Mouse (Mus musculus) myocyte (in vitro differentiated cells): ENCODE data around the gene B230307C23Rik. TPM values are rescaled to one million over a fixed set of nuclear protein-coding genes. Genes with fewer than 3 reads are reported as not detected.

Experiments
- H3K27me3 ChIP-seq: one replicate; pipeline ENCODE4 v1.6.1; 2011; ENCODE audit not compliant: control insufficient read depth, insufficient read depth, insufficient read length
- H3K36me3 ChIP-seq: one replicate; pipeline ENCODE4 v1.6.1; 2011; ENCODE audit not compliant: control insufficient read depth, insufficient read depth
- H3K4me2 ChIP-seq: one replicate; pipeline ENCODE4 v1.6.1; 2011; ENCODE audit warnings: low read depth, control low read depth
- H3K4me3 ChIP-seq: one replicate; pipeline ENCODE4 v1.5.1; 2011; ENCODE audit warnings: mild to moderate bottlenecking, control low read depth, moderate library complexity
- H3K79me2 ChIP-seq: one replicate; pipeline ENCODE4 v1.6.1; 2011; ENCODE audit not compliant: control insufficient read depth, insufficient read depth
- H3ac ChIP-seq: one replicate; pipeline ENCODE4 v1.6.1; 2011; ENCODE audit not compliant: control insufficient read depth, insufficient read length
- CEBPB ChIP-seq: IDR thresholded peaks from 2 replicates; pipeline ENCODE4 v1.6.1; 2011; ENCODE audit warnings: mild to moderate bottlenecking, moderate library complexity; ENCODE audit not compliant: poor library complexity, insufficient read depth, severe bottlenecking
- E2F4 ChIP-seq: IDR thresholded peaks from one replicate; pipeline ENCODE4 v1.6.1; 2011; ENCODE audit warnings: mild to moderate bottlenecking, control low read depth, moderate library complexity; ENCODE audit not compliant: insufficient read depth
- MAX ChIP-seq: IDR thresholded peaks from one replicate; pipeline ENCODE4 v1.6.1; 2011; ENCODE audit warnings: low read depth, mild to moderate bottlenecking, control low read depth
- MYOD1 ChIP-seq, 3 experiments: IDR thresholded peaks; one replicate each; pipeline ENCODE4 v1.6.1; 2011; ENCODE audit warnings: control low read depth in 2 of 3, low read depth in 2 of 3, mild to moderate bottlenecking in 2 of 3, moderate library complexity in 1 of 3; ENCODE audit not compliant: insufficient read length in 2 of 3, control insufficient read depth in 1 of 3
- MYOG ChIP-seq, 3 experiments: IDR thresholded peaks; one replicate each; pipeline ENCODE4 v1.6.1; 2011; ENCODE audit warnings: control low read depth in 2 of 3, low read depth in 2 of 3, mild to moderate bottlenecking in 2 of 3; ENCODE audit not compliant: insufficient read length in 2 of 3, control insufficient read depth in 1 of 3, insufficient read depth in 1 of 3
- POLR2A ChIP-seq: IDR thresholded peaks from one replicate; pipeline ENCODE4 v1.6.1; 2011; ENCODE audit warnings: low read depth, mild to moderate bottlenecking, control low read depth, moderate library complexity; ENCODE audit not compliant: insufficient read length
- POLR2AphosphoS2 ChIP-seq: IDR thresholded peaks from one replicate; pipeline ENCODE4 v1.6.1; 2011; ENCODE audit warnings: low read depth, control low read depth; ENCODE audit not compliant: insufficient read length
- REST ChIP-seq: IDR thresholded peaks from one replicate; pipeline ENCODE4 v1.6.1; 2011; ENCODE audit warnings: mild to moderate bottlenecking, control low read depth, moderate library complexity; ENCODE audit not compliant: insufficient read depth, insufficient read length
- SRF ChIP-seq: IDR thresholded peaks from one replicate; pipeline ENCODE4 v1.6.1; 2011; ENCODE audit warnings: low read depth; ENCODE audit not compliant: control insufficient read depth, insufficient read length
- TCF12 ChIP-seq: IDR thresholded peaks from one replicate; pipeline ENCODE4 v1.6.1; 2011; ENCODE audit warnings: mild to moderate bottlenecking, control low read depth; ENCODE audit not compliant: poor library complexity, insufficient read depth, severe bottlenecking
- TCF3 ChIP-seq: IDR thresholded peaks from one replicate; pipeline ENCODE4 v1.6.1; 2011; ENCODE audit warnings: low read depth, control low read depth; ENCODE audit not compliant: insufficient read length
- USF1 ChIP-seq: IDR thresholded peaks from one replicate; pipeline ENCODE4 v1.6.1; 2011; ENCODE audit warnings: low read depth, mild to moderate bottlenecking, control low read depth, moderate library complexity
- polyA plus RNA-seq: library from polyadenylated mRNA; unstranded; fragments of >200 nt; fragmentation: generic; extraction: Trizol; gene quantifications from one replicate; pipeline ENCODE4 v1.2.1, GENCODE M21; 2012; ENCODE audit warnings: missing spikeins

B230307C23Rik gene
- polyA plus RNA-seq, 1 experiment = 3.0 TPM

DNA sequence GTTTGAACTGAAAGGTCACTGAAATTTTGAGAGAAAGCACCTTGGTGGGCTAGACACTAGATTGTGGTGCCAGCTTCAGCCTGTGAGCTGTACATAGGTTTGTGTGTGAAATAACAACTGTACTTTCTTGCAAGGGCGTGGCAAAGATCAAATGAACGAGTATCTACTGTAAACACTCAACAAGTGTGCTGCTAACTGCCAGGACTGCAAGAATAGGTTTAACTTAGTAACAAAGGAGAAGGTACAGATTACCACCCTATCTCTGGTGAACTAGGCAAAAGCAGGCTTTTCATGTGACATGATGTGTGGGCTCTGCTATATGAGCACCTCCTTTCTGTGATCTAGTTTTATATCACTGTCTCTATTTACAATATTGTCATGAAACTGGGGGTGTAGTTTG is 43.8 kb upstream of the B230307C23Rik start:
- Histone ChIP-seq H3ac (no peak overlapping the region), H3K4me3 (no peak overlapping the region), H3K79me2 (peaks cover 26% of the 10 kb centered on the region), H3K4me2 (no peak overlapping the region), H3K27me3 (no peaks in the 10 kb centered on the region), H3K36me3 (peaks cover 44% of the 10 kb centered on the region)
- no peak for TF ChIP-seq SRF
- TF ChIP-seq MAX = no peak
- no peak for TF ChIP-seq TCF3
- no peak for TF ChIP-seq REST
- no peak for TF ChIP-seq POLR2AphosphoS2
- TF ChIP-seq CEBPB = no peak
- TF ChIP-seq TCF12 = no peak
- no peak for TF ChIP-seq POLR2A
- no peak for TF ChIP-seq USF1
- TF ChIP-seq E2F4 = no peak
- TF ChIP-seq MYOD1 (IDR thresholded peaks at IDR 0.05; ENCODE audit: control insufficient read depth in 1 of 3, insufficient read length in 2 of 3, low read depth in 2 of 3) = no peak
- TF ChIP-seq MYOG (IDR thresholded peaks at IDR 0.05; ENCODE audit: control insufficient read depth in 1 of 3, insufficient read depth in 1 of 3, insufficient read length in 2 of 3, low read depth in 2 of 3) = no peak

DNA sequence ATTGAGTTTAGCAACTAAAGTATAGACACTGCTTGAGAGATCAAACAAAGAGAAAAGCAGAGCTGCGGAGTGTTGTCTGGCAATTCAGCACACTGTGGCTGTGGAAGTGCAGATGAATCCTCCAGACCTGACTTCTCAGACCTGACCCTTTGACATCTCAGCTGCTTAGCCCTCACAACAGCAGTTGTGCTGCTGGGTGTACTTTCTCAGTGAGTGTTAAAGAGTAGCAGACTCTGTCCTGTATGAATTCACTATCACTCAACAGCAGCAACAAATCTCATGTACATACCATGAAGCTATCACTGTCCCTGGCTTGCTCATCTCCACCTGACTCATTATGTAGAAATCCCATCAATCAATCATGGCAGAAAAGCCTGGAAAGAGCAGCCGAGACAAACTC is 41.1 kb upstream of the B230307C23Rik start:
- Histone ChIP-seq H3K27me3 (no peaks in the 10 kb centered on the region), H3K79me2 (peaks cover 52% of the 10 kb centered on the region), H3K36me3 (peaks cover 35% of the 10 kb centered on the region), H3K4me2 (no peak overlapping the region), H3K4me3 (no peak overlapping the region), H3ac (no peak overlapping the region)
- TF ChIP-seq CEBPB (no peak), TCF12 (no peak), TCF3 (no peak), POLR2A (no peak), MAX (no peak), USF1 (no peak), MYOG (IDR thresholded peaks at IDR 0.05; ENCODE audit: control insufficient read depth in 1 of 3, insufficient read depth in 1 of 3, insufficient read length in 2 of 3, low read depth in 2 of 3) (no peak), MYOD1 (IDR thresholded peaks at IDR 0.05; ENCODE audit: control insufficient read depth in 1 of 3, insufficient read length in 2 of 3, low read depth in 2 of 3) (no peak), E2F4 (no peak), SRF (no peak), POLR2AphosphoS2 (no peak), REST (no peak)

- TF ChIP-seq SRF = no peak
- no peak for TF ChIP-seq TCF12
- no peak for TF ChIP-seq MYOG (IDR thresholded peaks at IDR 0.05; ENCODE audit: control insufficient read depth in 1 of 3, insufficient read depth in 1 of 3, insufficient read length in 2 of 3, low read depth in 2 of 3)
- no peak for TF ChIP-seq POLR2AphosphoS2
- TF ChIP-seq REST = no peak
- no peak for TF ChIP-seq E2F4
- no peak for TF ChIP-seq POLR2A
- no peak for TF ChIP-seq MAX
- no peak for TF ChIP-seq MYOD1 (IDR thresholded peaks at IDR 0.05; ENCODE audit: control insufficient read depth in 1 of 3, insufficient read length in 2 of 3, low read depth in 2 of 3)
- no peak for TF ChIP-seq USF1
- TF ChIP-seq CEBPB = no peak
- TF ChIP-seq TCF3 = no peak
- H3K4me2 ChIP-seq = no peak overlapping the region
Measured at GRCm38 (mm10) chr16:97957626-97958025, 39.5 kb upstream of the B230307C23Rik start.

GRCm38 (mm10) chr16:97958401-97958973 is 38.6 kb upstream of the B230307C23Rik start:
- peaks cover 17% of the 10 kb centered on the region for H3K36me3 ChIP-seq
- H3ac ChIP-seq = no peak overlapping the region
- no peak overlapping the region for H3K4me3 ChIP-seq
- H3K27me3 ChIP-seq = no peaks in the 10 kb centered on the region
- H3K4me2 ChIP-seq = no peak overlapping the region
- TF ChIP-seq TCF12 (no peak), MAX (no peak)
- H3K79me2 ChIP-seq = peaks cover 60% of the 10 kb centered on the region

More at GRCm38 (mm10) chr16:97957626-97958025, 39.5 kb upstream of the B230307C23Rik start:
- no peaks in the 10 kb centered on the region for H3K27me3 ChIP-seq
- H3K36me3 ChIP-seq = peaks cover 25% of the 10 kb centered on the region
- H3K4me3 ChIP-seq = no peak overlapping the region
- H3ac ChIP-seq = no peak overlapping the region
- peaks cover 60% of the 10 kb centered on the region for H3K79me2 ChIP-seq

GRCm38 (mm10) chr16:97960348-97960747 is 36.8 kb upstream of the B230307C23Rik start:
- no peak for TF ChIP-seq E2F4
- no peak for TF ChIP-seq USF1
- no peak for TF ChIP-seq MAX
- TF ChIP-seq MYOD1 (IDR thresholded peaks at IDR 0.05; ENCODE audit: control insufficient read depth in 1 of 3, insufficient read length in 2 of 3, low read depth in 2 of 3) = no peak
- no peak for TF ChIP-seq TCF3
- no peak for TF ChIP-seq SRF
- TF ChIP-seq CEBPB = no peak
- no peak for TF ChIP-seq REST
- no peak for TF ChIP-seq TCF12
- TF ChIP-seq MYOG (IDR thresholded peaks at IDR 0.05; ENCODE audit: control insufficient read depth in 1 of 3, insufficient read depth in 1 of 3, insufficient read length in 2 of 3, low read depth in 2 of 3) = no peak
- H3K79me2 ChIP-seq = peaks cover 60% of the 10 kb centered on the region
- no peaks in the 10 kb centered on the region for H3K27me3 ChIP-seq
- H3K4me2 ChIP-seq = no peak overlapping the region
- no peak overlapping the region for H3ac ChIP-seq
- H3K36me3 ChIP-seq = peaks cover 16% of the 10 kb centered on the region
- no peak overlapping the region for H3K4me3 ChIP-seq
